ENCODE assay signal across 18 mouse cellular contexts in genomic region chr4:105925506-105925905, GRCm38 (mm10).
"Had no signal": no experiment of that assay in that cellular context is flagged by ENCODE, and none has a peak within 500 bp of the region (broad histone marks: within the 10 kb centered on the region; RNA-seq: fewer than 3 reads in every experiment).

No protein-coding gene starts in this region.

- DNase-seq: liver, embryonic 13.5 days; liver, postnatal 0 days; lung, adult 2 months; lung, postnatal 14 days; lung, postnatal 36 days; right cerebral cortex, postnatal 14 days; thymus, adult 2 months; thymus, postnatal 14 days; thymus, postnatal 36 days had no signal

- H3K27me3 ChIP-seq: liver, embryonic 13.5 days; liver, embryonic 15.5 days; lung, embryonic 15.5 days; midbrain, embryonic 13.5 days; midbrain, embryonic 15.5 days; neural tube, embryonic 12.5 days; stomach, embryonic 15.5 days had no signal

- H3K36me3 ChIP-seq: liver, embryonic 13.5 days; liver, embryonic 15.5 days; lung, embryonic 15.5 days; midbrain, embryonic 13.5 days; midbrain, embryonic 15.5 days; neural tube, embryonic 12.5 days; stomach, embryonic 15.5 days had no signal

- H3K4me1 ChIP-seq: liver, embryonic 13.5 days; liver, embryonic 15.5 days; lung, embryonic 15.5 days; megakaryocyte, embryonic 14.5 days; midbrain, embryonic 13.5 days; midbrain, embryonic 15.5 days; neural tube, embryonic 12.5 days; stomach, embryonic 15.5 days had no signal

- H3K4me3 ChIP-seq: liver, embryonic 13.5 days; liver, embryonic 15.5 days; lung, embryonic 15.5 days; megakaryocyte, embryonic 14.5 days; midbrain, embryonic 13.5 days; midbrain, embryonic 15.5 days; neural tube, embryonic 12.5 days; stomach, embryonic 15.5 days had no signal

- H3K27ac ChIP-seq: liver, embryonic 13.5 days; liver, embryonic 15.5 days; lung, embryonic 15.5 days; macrophage; midbrain, embryonic 13.5 days; midbrain, embryonic 15.5 days; neural tube, embryonic 12.5 days; stomach, embryonic 15.5 days; stomach, postnatal 0 days had no signal
